Mouse (Mus musculus): ENCODE measurements at regions not wholly inside any gene's neighbourhood (a gene's known extent, or its start where the extent isn't known, plus 50 kb on each side); places are given as distances from the start of the nearest gene placed in this dataset.

- no peak for DNase-seq (ENCODE audit: low spot score)
- H3K4me1 ChIP-seq (replicated peaks; ENCODE audit: control insufficient read depth, insufficient read depth): no peaks in the 10 kb centered on the region
- WGBS: 39% methylated on average over 1 of the region's 1 CpGs
- H3K4me3 ChIP-seq (ENCODE audit: low read depth, low read length): no peak overlapping the region
- H3K9ac ChIP-seq (ENCODE audit: low read length): no peak overlapping the region
- no peak overlapping the region for H3K27ac ChIP-seq (replicated peaks)
- no peaks in the 10 kb centered on the region for H3K27me3 ChIP-seq (ENCODE audit: control insufficient read depth, insufficient read depth, low read length)
- H3K36me3 ChIP-seq (ENCODE audit: control insufficient read depth, insufficient read depth, low read length): no peaks in the 10 kb centered on the region
- TF ChIP-seq EP300 (optimal IDR thresholded peaks at IDR 0.05): no peak
- TF ChIP-seq CTCF (IDR thresholded peaks at IDR 0.05; ENCODE audit: low read depth): no peak
- no peak for ATAC-seq (ENCODE audit: low FRiP score, low TSS enrichment)
- H3K4me2 ChIP-seq (replicated peaks; ENCODE audit: low read depth): no peak overlapping the region
- no peaks in the 10 kb centered on the region for H3K9me3 ChIP-seq (ENCODE audit: control insufficient read depth, low read length)
Observed at GRCm38 (mm10) chr16:12611106-12611505, 498.4 kb upstream of the Ercc4 start.

- H3K4me3 ChIP-seq (ENCODE audit: low read depth, low read length): no peak overlapping the region
- ATAC-seq (ENCODE audit: low FRiP score, low TSS enrichment) (no peak), DNase-seq (ENCODE audit: low spot score) (no peak)
- 57% methylated on average over 3 of the region's 3 CpGs for WGBS
- no peak overlapping the region for H3K4me2 ChIP-seq (replicated peaks; ENCODE audit: low read depth)
- H3K36me3 ChIP-seq (ENCODE audit: control insufficient read depth, insufficient read depth, low read length): no peaks in the 10 kb centered on the region
- no peaks in the 10 kb centered on the region for H3K4me1 ChIP-seq (replicated peaks; ENCODE audit: control insufficient read depth, insufficient read depth)
- no peak for TF ChIP-seq EP300 (optimal IDR thresholded peaks at IDR 0.05)
- no peak for TF ChIP-seq CTCF (IDR thresholded peaks at IDR 0.05; ENCODE audit: low read depth)
- H3K27ac ChIP-seq (replicated peaks): no peak overlapping the region
- no peak overlapping the region for H3K9ac ChIP-seq (ENCODE audit: low read length)
- H3K9me3 ChIP-seq (ENCODE audit: control insufficient read depth, low read length): no peaks in the 10 kb centered on the region
- H3K27me3 ChIP-seq (ENCODE audit: control insufficient read depth, insufficient read depth, low read length): no peaks in the 10 kb centered on the region
Observed at GRCm38 (mm10) chr16:12617781-12618180, 491.7 kb upstream of the Ercc4 start.

- no peaks in the 10 kb centered on the region for H3K4me1 ChIP-seq (replicated peaks; ENCODE audit: control insufficient read depth, insufficient read depth)
- no peak for ATAC-seq (ENCODE audit: low FRiP score, low TSS enrichment)
- no peaks in the 10 kb centered on the region for H3K27me3 ChIP-seq (ENCODE audit: control insufficient read depth, insufficient read depth, low read length)
- H3K27ac ChIP-seq (replicated peaks): no peak overlapping the region
- no peak for DNase-seq (ENCODE audit: low spot score)
- no peaks in the 10 kb centered on the region for H3K9me3 ChIP-seq (ENCODE audit: control insufficient read depth, low read length)
- no peak overlapping the region for H3K4me3 ChIP-seq (ENCODE audit: low read depth, low read length)
- no peak overlapping the region for H3K9ac ChIP-seq (ENCODE audit: low read length)
- no peak overlapping the region for H3K4me2 ChIP-seq (replicated peaks; ENCODE audit: low read depth)
- TF ChIP-seq EP300 (optimal IDR thresholded peaks at IDR 0.05) (no peak), CTCF (IDR thresholded peaks at IDR 0.05; ENCODE audit: low read depth) (no peak)
- no peaks in the 10 kb centered on the region for H3K36me3 ChIP-seq (ENCODE audit: control insufficient read depth, insufficient read depth, low read length)
Observed at GRCm38 (mm10) chr16:12632533-12632932, 477.0 kb upstream of the Ercc4 start.

- DNase-seq (ENCODE audit: low spot score) (no peak), ATAC-seq (ENCODE audit: low FRiP score, low TSS enrichment) (no peak)
- H3K9me3 ChIP-seq (ENCODE audit: control insufficient read depth, low read length): no peaks in the 10 kb centered on the region
- H3K36me3 ChIP-seq (ENCODE audit: control insufficient read depth, insufficient read depth, low read length): no peaks in the 10 kb centered on the region
- H3K4me2 ChIP-seq (replicated peaks; ENCODE audit: low read depth): no peak overlapping the region
- TF ChIP-seq CTCF (IDR thresholded peaks at IDR 0.05; ENCODE audit: low read depth): no peak
- no peak for TF ChIP-seq EP300 (optimal IDR thresholded peaks at IDR 0.05)
- H3K4me3 ChIP-seq (ENCODE audit: low read depth, low read length): no peak overlapping the region
- no peak overlapping the region for H3K9ac ChIP-seq (ENCODE audit: low read length)
- H3K4me1 ChIP-seq (replicated peaks; ENCODE audit: control insufficient read depth, insufficient read depth): no peaks in the 10 kb centered on the region
- no peaks in the 10 kb centered on the region for H3K27me3 ChIP-seq (ENCODE audit: control insufficient read depth, insufficient read depth, low read length)
- WGBS: 80% methylated on average over 1 of the region's 1 CpGs
- no peak overlapping the region for H3K27ac ChIP-seq (replicated peaks)
Observed at GRCm38 (mm10) chr16:12638971-12639640, 470.4 kb upstream of the Ercc4 start.

GRCm38 (mm10) chr16:12643053-12643452, 466.4 kb upstream of the Ercc4 start:
- no peak for DNase-seq (ENCODE audit: low spot score)
- Histone ChIP-seq H3K4me2 (replicated peaks; ENCODE audit: low read depth) (no peak overlapping the region), H3K4me1 (replicated peaks; ENCODE audit: control insufficient read depth, insufficient read depth) (no peaks in the 10 kb centered on the region), H3K9ac (ENCODE audit: low read length) (no peak overlapping the region), H3K9me3 (ENCODE audit: control insufficient read depth, low read length) (no peaks in the 10 kb centered on the region), H3K27ac (replicated peaks) (no peak overlapping the region), H3K27me3 (ENCODE audit: control insufficient read depth, insufficient read depth, low read length) (no peaks in the 10 kb centered on the region), H3K36me3 (ENCODE audit: control insufficient read depth, insufficient read depth, low read length) (no peaks in the 10 kb centered on the region), H3K4me3 (ENCODE audit: low read depth, low read length) (no peak overlapping the region)
- no peak for ATAC-seq (ENCODE audit: low FRiP score, low TSS enrichment)
- TF ChIP-seq CTCF (IDR thresholded peaks at IDR 0.05; ENCODE audit: low read depth) (no peak), EP300 (optimal IDR thresholded peaks at IDR 0.05) (no peak)

- Histone ChIP-seq H3K9ac (ENCODE audit: low read length) (no peak overlapping the region), H3K36me3 (ENCODE audit: control insufficient read depth, insufficient read depth, low read length) (no peaks in the 10 kb centered on the region), H3K27ac (replicated peaks) (no peak overlapping the region), H3K27me3 (ENCODE audit: control insufficient read depth, insufficient read depth, low read length) (no peaks in the 10 kb centered on the region), H3K9me3 (ENCODE audit: control insufficient read depth, low read length) (no peaks in the 10 kb centered on the region), H3K4me1 (replicated peaks; ENCODE audit: control insufficient read depth, insufficient read depth) (no peaks in the 10 kb centered on the region), H3K4me2 (replicated peaks; ENCODE audit: low read depth) (no peak overlapping the region), H3K4me3 (ENCODE audit: low read depth, low read length) (no peak overlapping the region)
- DNase-seq (ENCODE audit: low spot score) (no peak), ATAC-seq (ENCODE audit: low FRiP score, low TSS enrichment) (no peak)
- TF ChIP-seq EP300 (optimal IDR thresholded peaks at IDR 0.05) (no peak), CTCF (IDR thresholded peaks at IDR 0.05; ENCODE audit: low read depth) (no peak)
- WGBS: 73% methylated on average over 2 of the region's 2 CpGs
Observed at GRCm38 (mm10) chr16:12644621-12645020, 464.9 kb upstream of the Ercc4 start.
